Mouse (Mus musculus): Measurements from ENCODE around the gene Sec14l2.
"Not testable (repeated sequence)": the region's sequence is repeated elsewhere in the genome, so short reads cannot be mapped to it uniquely, and the experiment has no call there.

Sec14l2 gene

DNA sequence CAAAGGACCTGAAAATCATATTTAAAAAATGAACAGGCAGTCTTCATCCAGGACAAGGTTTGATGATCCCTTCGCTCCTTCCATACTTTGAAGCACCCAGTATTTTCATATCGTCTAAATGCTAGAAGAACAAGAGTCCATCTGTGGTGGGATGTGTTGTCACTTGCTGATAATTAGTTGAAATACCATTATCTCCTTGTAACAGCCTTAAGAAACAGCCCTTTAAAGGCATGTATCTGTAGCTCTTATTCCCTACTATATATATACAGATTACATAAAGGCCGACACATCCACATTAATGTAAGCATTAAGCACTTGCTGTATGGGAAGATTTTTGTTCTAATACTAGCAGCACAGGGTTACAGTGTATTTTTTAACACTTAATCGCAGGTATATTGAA, 5.2 kb upstream of the Sec14l2 start:
- DNase-seq: not testable (repeated sequence)

DNA sequence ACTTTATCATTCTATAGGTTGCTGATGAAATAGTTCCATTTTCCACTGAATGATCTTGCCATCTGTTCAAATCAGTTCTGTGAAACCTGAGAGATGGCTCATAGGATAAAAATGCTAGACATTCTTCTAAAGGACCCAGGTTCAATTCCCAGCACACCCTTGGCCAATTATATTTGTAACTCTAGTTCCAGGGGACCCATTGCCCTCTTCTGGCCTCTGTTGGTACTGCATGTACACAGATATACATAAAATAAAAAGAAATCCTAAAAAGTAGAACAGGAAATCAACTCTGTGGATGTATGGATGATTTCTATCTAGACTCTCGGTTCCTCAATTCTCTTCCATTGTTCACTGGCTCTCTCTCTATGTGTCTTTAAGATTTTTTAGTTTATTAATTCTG, 3.8 kb upstream of the Sec14l2 start:
- no peak for DNase-seq

DNA sequence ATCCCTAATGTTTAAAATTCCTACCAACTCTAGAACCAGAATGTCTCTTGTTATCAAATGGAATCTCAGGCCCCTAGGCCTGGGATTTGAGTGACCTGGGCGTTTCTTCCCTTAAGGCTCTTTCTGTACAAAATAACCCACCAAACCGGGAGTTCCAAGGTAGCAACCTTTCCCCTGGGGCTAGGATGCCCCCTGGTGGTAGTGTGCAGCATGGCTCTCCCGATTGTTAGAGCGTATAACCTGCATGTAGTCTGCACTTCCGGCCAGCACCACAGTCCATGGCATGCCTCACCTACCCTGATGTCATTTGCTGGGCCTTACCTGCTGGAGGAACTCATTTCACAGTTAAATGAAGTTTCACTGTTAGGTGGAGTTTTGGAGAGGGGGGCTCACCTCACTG, 707 bp upstream of the Sec14l2 start:
- DNase-seq: no peak

DNA sequence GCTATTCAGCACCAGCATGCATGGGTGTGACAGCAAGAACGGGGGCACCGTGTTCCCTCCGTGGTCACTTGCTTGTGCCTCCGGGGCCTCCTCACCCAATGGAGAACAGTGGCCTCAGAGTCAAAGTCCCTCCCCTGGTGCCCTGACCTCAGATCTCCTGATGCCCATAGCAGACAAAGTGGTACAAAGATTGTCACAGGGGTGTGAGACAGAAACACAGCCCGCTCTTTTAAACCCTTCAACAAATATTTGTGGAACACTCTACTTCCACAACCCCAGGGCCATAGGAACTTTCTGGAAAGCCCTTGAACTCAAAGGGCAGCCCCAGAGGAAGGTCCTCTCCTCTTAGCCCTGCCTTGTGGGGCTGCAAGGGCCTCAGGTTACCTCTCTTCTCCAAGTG, 989 bp downstream of the Sec14l2 start:
- no peak for DNase-seq

DNA sequence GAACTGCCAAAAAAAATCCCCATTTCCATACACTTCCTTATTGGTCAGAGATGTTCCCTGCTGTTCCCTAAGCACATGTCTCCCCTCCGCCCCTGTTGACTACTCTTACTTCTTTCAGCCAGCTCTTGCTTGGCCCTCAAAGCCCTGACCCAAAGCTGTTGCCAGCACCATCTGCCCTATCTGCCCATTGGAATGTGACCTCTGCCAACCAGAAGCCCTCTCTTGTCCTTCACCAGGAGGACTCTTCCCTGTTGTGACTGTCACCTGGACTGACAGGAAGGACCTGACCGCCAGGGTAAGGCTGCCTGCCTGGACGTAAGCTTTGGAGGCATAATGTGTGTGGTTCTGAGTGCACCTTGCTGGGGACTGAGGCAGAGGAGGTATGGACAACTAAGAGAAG, 1.5 kb downstream of the Sec14l2 start:
- DNase-seq: no peak

DNA sequence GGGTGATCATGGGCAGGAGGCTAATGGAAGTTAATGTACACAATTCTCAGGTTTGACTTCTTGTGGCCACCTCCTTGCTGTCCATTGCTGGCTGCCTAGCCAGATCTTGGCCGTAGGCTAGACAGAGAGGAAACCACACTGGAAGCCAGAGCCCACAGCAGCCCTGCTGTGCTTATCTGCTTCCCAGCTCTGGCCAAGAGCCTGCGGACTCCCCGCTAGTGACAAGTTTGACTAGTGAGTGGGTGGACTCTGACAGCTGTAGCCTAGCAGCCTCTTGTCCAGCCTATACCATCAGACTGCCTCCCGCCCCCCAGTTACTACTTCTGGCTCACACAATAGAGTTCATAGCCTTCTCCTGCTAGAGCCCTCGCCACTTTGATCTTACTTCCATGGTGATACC, 3.6 kb downstream of the Sec14l2 start:
- no peak for DNase-seq

DNA sequence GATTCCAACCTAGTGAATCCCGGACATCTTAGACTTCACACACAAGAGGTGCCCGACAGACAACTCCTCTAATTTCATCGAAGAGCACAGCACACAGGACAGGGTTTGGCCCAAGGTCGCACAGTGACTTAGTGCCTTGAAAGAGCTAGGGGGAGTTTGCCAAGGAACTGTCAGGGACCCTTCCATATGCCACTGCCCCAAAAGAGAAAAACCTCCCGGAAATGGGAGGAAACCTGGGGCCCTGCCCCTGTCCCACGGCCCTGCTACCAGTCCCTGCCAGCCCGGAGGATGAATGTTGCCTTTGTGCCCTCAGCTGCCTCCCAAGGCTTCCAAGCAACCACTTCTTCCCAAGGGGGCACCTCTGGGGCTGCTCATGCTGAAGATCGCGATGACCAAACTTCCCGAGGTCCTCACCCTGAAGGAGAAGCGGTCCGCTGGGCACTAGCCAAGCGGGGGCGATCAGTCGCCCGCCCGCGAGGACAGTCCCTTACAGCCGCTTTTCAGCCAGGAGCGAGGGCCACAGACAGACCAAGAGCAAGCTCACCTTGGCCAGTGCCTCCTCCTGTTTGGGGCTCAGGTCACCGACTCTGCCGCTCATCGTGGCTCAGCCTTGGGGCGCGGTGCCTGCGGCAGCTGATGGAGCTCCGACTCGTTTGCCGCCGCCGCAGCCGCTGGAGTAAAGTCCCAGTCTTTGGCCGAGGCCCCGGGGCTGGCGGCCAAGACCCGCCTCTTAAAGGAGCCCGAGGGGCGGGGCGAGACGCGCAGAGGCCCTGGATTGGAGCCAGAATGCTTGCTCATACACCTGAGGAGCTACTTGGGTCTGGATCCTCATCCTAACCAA, 4.9 kb downstream of the Sec14l2 start:
- DNase-seq: peak; percentile 70

DNA sequence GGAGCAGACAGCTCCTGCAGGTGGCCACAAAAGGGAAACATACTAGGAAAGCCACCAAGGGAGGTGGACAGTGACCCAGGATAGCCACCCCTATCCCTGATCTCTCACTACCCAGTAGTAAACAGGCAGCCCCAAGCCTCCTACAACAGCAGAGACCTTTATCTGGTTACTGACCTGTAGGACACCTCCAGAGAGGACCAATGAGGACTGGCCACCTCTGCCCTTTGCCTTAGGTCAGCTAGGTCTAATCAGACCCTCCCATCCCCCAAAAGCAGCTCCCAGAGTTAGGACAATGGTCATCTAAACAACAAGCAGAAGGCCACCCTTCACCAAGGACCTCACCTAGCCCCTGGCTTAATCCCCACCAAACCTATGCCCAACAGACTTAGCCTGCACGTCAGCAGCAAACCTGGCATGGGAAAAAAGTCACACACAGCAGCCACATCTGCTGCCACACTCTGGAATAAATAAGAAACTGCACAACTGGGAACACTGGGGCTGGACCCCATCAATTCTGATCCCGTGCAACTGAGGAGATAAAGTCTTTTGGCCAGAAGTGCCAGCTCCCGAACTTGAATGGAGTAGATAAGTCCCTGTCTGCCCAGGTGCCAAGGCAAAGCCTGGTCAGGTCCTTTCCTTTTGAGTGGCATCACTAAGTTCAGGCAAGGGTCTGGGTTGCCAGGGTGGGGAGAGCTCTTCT, 5.7 kb downstream of the Sec14l2 start:
- DNase-seq: no peak

DNA sequence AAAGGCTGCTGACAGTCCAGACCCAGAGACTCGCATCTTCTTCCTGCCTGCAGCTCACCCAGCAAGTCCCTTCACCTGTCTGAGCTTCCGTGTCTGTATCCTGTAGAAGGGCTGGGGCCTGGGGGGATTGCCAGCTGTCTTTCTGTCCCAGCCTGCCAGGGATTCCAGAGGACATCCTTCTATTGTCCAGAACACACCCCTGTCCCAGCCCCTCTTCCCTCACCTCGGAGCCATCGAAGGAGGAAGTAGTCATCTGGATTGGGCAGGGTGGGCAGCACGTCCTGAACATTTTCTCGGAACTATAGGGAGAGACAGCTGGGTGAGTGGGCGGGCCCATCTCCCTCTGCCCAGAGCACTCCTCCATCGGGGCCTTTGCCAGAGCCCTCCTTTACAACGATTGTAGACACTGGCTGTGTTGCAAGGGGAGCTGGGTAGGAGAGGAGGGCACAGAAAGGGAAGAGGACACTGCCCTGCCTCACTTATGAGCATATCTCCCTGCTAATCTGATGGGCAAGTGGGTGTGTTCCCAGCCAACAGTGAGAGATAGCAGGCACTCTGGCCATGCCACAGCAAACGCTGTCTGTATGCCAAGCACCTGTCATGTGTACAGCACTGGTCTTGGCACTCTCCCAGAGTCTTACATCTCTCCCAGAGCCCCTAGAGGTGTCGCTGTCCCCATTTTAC, 6.6 kb downstream of the Sec14l2 start:
- no peak for DNase-seq

DNA sequence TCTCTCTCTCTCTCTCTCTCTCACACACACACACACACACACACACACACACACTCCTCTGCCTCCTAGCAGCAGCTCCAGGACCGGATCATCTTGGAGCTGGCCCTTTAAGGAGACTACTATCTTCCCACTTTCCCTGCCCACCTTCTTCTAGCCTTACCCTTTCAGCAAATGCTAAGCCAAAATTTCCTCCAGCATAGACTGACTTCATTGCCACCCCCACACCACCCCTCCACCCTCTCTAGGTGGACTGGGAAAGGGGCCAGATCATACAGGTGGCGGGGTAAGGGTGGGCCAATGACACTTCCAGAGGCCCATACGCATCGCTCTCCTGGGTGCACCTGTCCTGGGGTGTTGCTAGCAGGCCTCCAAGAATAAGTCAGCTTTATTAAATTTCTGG, 7.8 kb downstream of the Sec14l2 start:
- no peak for DNase-seq

DNA sequence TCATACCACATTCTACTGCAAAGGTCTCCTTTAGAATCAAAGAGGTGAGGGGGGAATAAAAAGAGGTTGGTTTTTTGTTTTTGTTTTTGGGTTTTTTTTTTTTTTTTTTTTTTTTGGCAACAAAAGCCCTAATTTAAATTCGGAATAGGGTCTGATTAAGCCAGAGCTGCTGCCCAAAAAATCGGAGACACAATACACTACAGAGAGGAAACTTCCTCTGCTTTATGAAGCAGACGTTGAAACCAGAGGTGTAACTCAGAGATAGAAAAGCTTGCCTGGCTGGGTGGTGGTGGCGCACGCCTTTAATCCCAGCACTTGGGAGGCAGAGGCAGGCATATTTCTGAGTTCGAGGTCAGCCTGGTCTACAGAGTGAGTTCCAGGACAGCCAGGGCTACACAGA, 8.7 kb downstream of the Sec14l2 start:
- not testable (repeated sequence) for DNase-seq

DNA sequence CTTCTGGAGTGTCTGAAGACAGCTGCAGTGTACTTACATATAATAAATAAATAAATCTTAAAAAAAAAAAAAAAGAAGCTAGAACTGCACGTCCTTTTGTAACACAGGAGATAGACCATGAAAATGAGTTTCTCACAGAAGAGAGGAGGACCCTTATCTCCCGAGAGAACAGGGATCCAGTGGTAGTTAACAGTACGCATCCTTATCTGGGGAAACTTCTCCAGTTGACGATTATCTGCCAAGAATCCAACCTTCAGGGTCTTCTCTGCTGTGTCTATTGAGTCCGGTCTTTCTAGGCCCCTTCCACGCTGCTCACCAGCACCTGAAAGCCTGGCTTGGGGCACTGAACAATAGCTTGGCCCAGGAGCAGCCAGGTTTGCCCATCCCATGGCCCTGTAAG, 9.2 kb downstream of the Sec14l2 start:
- no peak for DNase-seq

DNA sequence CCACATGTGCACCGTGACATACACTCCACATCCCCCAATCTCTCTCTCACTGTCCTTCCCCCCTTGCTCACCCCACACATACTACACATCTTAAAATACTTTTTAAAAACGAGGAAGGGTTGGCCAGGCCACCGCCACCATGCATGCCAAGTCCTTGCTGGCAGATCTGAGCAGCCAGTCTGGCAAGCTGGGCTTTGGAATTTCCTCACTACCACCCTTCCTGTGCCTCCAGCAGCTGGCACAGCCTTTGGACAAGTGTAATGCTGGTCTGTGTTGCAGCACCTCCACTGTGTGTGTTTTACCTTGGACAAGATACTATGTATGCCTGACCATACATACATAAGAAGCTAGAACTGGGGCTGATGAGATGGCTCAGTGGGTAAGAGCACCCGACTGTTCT, 9.7 kb downstream of the Sec14l2 start:
- no peak for DNase-seq

DNA sequence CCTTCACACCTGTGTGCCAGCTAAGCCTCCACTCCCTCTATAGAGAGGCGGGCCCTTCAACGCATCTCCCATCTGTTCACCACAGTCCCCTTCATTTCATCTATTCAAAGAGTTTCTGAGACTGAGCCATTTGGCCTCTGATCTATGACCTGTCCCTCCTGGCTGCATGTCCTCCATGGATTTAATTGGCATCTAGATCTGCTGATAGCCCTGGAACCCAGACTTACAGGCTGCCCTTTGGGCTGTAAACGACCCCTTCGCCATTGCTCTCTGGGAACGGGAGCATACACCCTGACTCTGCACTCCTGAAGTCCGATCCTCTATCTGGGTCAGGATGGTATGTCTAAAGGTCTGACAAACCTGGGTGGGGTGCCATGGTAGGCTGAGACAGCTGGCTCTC, 10.4 kb downstream of the Sec14l2 start:
- no peak for DNase-seq

DNA sequence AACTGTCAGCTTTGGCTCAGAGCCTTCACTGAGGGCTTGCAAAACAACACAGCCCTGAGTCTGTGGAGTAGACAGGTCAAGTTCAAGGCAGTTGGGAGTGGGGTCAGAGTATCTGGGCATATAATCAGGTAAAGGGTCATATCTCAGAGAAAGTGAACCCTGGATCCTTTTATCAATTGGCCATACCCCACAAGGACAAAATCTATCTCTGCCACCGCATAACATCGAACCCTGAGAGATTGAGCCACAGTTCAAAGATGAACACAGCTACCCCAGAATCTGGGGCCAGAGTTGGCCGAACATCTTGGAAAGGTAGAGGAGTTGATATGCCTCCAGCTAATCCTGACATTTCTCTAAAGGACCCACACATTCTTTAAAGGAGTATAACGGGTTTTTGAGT, 11.2 kb downstream of the Sec14l2 start:
- DNase-seq: no peak

DNA sequence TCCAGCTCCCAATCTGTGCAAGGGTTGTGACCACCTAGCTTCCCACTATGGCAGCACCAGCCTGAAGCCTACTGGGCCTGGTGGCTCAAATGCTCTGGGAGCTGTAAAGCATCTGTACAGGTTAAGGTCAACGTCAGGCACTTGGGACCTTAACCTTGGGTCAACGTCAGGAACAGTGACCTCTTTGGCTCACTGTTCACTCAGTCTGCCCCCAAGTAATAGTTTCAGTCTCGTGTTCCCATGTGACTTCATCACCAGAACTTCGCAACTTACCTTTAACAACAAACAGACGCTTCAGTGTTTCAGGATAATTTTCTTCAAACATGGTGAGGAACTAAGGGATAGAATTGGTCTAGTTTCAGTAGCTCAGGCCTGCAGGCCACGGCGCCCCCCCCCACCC, 14.5 kb downstream of the Sec14l2 start:
- no peak for DNase-seq

DNA sequence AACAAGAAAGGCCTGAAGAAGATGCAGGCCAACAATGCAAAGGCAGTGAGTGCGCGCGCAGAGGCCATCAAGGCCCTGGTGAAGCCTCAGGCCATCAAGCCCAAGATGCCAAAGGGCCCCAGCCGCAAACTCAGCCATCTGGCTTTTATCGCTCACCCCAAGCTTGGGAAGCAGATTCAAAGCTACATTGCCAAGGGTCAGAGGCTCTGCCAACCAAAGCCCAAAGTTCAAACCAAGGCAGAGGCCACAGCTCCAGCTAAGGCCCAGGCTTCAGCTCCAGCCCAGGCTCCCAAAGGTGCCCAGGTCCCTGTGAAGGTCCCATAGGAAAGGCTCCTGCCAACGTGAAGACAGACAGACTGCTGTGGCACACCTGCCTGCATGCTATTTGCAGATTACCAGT, 15.3 kb downstream of the Sec14l2 start:
- not testable (repeated sequence) for DNase-seq

DNA sequence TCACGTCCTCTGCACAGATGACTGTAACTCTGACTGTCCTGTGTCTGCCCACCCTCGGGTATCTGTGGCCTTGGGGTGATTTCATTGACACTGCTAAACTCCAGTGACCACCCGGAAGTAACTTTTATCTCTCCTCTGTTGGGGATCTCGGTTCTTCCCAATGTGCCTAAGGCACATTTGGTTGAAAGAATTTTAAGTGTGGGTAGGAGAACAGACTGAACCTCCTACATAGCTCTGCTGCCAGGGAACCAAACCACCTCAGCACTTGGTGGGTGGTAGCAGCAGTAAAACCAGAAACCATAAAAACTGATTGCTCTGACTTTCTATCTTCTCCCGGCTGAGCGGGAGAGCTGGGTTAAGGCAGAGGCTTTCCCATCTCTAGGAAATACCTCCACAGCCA, 17.8 kb downstream of the Sec14l2 start:
- no peak for DNase-seq

DNA sequence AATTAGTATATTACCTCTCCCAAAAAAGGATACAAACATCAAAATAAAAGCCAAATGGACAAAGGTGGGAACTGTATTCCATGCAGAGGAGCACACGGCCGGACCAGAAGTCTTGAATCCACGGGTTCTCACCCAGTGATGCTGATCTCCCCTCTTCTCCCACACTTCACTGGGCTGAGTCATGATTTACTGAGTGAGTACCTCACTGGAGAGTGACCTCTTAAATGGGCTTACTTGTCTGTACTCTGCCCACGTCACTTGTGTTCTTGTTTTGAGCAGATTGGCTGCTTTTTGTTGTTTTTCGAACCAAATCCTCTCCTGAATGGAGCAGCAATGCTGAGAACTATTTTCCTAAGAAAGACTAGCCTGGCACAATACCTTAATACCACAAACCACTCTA, 18.2 kb downstream of the Sec14l2 start:
- no peak for DNase-seq

DNA sequence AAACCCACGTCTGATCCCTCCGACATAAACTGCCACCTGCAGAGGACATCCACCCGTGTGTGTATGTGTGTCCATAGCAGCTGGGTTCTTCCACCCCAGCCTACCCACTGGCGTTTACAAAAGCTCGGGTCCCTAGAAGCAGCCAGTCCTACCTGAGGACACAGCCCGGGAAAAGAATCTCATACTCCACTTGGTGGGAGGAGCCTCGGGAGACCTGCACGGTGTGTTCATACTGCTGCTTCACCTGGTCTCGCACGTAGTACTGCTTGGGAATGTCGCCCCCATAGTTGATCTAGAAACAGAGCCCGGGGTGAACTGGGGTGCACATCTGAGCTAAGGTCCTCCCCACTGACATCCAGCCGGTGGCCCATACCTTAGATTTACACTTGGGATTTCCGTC, 19.7 kb downstream of the Sec14l2 start:
- DNase-seq: no peak

DNA sequence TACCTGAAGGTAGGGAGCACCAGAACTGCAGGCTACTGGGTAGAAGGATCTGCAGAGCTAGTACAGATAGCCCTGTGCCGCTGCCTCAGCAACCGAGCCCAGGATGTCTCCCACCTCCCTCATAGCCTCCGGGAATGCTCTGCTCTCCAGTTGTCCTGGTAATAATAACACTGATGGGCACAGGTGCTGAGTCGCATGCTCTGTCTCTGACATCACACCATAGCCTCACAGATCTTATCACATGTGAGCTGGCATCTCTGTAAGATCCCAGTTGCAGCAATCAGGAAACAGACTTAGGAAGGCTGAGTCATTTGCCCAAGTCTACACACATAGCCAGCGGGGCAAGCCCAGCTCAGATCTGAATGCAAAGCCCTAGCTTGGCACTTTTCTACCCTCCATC, 21.4 kb downstream of the Sec14l2 start:
- DNase-seq: no peak

DNA sequence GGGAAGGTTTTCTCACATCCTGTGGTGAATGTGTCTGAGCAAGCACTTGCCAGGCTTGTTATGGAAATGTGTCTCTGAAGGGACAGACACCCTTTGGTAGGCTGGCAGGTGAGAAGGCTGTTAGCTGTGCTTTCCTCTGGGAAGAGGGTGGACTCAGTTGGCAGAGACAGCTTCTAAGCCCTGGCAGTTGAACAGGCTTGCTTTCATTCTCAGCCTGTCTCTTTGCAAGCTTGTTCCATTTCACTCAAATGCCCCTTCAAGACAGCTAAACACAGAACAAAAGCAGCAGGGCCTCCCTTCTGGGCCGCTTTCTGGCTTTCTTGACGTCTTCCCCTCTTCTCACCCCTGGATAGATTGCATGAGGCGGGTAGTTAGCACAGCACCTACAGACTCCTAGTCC, 23.8 kb downstream of the Sec14l2 start:
- DNase-seq: no peak

DNA sequence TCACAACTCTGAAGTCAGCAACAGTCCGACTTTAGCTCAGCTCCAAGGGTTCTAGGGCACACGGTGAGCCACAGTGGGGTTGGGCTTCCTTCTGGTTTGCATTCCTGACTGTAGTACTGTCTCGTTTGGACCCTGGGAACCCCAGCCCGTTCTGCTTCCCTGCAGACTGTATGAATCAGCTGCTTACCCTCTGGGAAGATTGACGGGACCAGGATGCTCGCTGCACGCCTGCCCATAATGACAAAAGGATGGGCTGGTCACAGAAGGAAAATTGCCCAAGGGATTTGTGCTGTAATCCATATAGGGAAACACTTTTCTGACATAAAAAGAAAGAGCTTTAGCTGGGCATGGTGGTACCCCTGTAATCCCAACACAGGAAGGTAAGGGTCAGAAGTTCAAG, 24.4 kb downstream of the Sec14l2 start:
- no peak for DNase-seq

DNA sequence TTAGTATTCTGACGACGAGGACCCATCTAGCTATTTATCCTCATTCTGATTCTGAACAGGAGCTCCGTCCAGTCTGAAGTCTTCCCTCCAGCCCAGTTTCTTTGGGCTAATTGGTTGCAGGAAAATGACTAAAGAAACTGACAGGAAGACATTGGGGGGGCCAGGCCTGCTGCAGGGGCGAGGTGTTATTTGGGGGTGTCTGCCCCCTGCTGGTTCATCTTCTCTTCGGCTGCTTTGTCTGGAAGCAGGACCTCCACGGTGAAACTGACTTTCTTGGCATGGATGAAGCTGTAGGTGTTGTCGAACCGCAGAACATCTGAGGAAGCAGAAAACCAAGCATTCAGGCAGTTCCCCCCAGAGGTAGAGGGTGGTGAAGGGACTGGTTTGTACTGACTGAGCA, 25.1 kb downstream of the Sec14l2 start:
- no peak for DNase-seq
